Comparison of ENCODE assay signal across 7 mouse cellular contexts in genomic region chr10:74966850-74967451, GRCm38 (mm10). TPM values are rescaled to one million over a fixed set of nuclear protein-coding genes. Genes with fewer than 3 reads are reported as not detected.
DNase-seq lines count a peak whose midpoint lies in the region; ATAC-seq and TF ChIP-seq lines count a peak whose summit lies in the region.

Gnaz (plus strand) TSS chr10:74967177.

- peak within 1 kb of the TSS; percentile 52 for H3K9ac ChIP-seq in embryonic facial prominence, embryonic 11.5 days (replicated peaks; ENCODE audit: low read length)
- H3K9ac ChIP-seq in midbrain, embryonic 13.5 days (replicated peaks) = peak within 1 kb of the TSS; percentile 78

- whole genome bisulfite sequencing in embryonic facial prominence, embryonic 11.5 days = 0% methylated on average over 62 of the region's 83 CpGs
- WGBS in limb, embryonic 10.5 days = under 1% methylated on average over 79 of the region's 83 CpGs
- under 1% methylated on average over 80 of the region's 83 CpGs for WGBS in midbrain, embryonic 13.5 days
- WGBS in small intestine, adult 2 months = under 1% methylated on average over 82 of the region's 83 CpGs

- peak; percentile 97 for DNase-seq in adrenal gland, postnatal 25 days
- peak; percentile 98 for DNase-seq in embryonic facial prominence, embryonic 11.5 days (ENCODE audit: low spot score)
- peak; percentile 97 for DNase-seq in heart, adult 18-20 months
- peak; percentile 97 for DNase-seq in kidney, adult 18-20 months
- DNase-seq in limb, embryonic 10.5 days (ENCODE audit: low spot score) = peak; percentile 94

- H3K4me2 ChIP-seq in embryonic facial prominence, embryonic 11.5 days (ENCODE audit: low read depth, low read length) = peak within 1 kb of the TSS; percentile 99
- peak within 1 kb of the TSS; percentile 87 for H3K4me2 ChIP-seq in midbrain, embryonic 13.5 days (replicated peaks)

- TF ChIP-seq CTCF in small intestine, adult 2 months (IDR thresholded peaks at IDR 0.05; ENCODE audit: extremely low read depth, insufficient read length, insufficient replicate concordance, low read depth, low read length) = peak; percentile 29; the same call in 1 of the 2 replicates

- peaks cover 11% of the 10 kb centered on the region for H3K27me3 ChIP-seq in embryonic facial prominence, embryonic 11.5 days (ENCODE audit: control insufficient read depth, insufficient read depth, low read length)
- peaks cover 62% of the 10 kb centered on the region for H3K27me3 ChIP-seq in limb, embryonic 10.5 days (ENCODE audit: low read depth, poor library complexity, severe bottlenecking)
- peaks cover 19% of the 10 kb centered on the region; the same call in 1 of the 2 replicates for H3K27me3 ChIP-seq in midbrain, embryonic 13.5 days
- 0 out of 2 replicates have a peak, but pooled peaks cover 5% of the 10 kb centered on the region for H3K27me3 ChIP-seq in small intestine, adult 2 months (ENCODE audit: control insufficient read depth, insufficient read depth, low read length)

- H3K4me3 ChIP-seq in embryonic facial prominence, embryonic 11.5 days (ENCODE audit: low read depth, low read length) = peak within 1 kb of the TSS; percentile 58
- peak within 1 kb of the TSS; percentile 74 for H3K4me3 ChIP-seq in limb, embryonic 10.5 days
- H3K4me3 ChIP-seq in midbrain, embryonic 13.5 days (replicated peaks) = peak within 1 kb of the TSS; percentile 75
- peak within 1 kb of the TSS; percentile 63 for H3K4me3 ChIP-seq in small intestine, adult 2 months (ENCODE audit: low read depth, low read length)

- ATAC-seq in embryonic facial prominence, embryonic 11.5 days (replicated peaks; ENCODE audit: insufficient number of reproducible peaks, low FRiP score, low TSS enrichment, low read depth) = peak; percentile 96
- peak; percentile 97 for ATAC-seq in midbrain, embryonic 13.5 days

- peaks cover 3% of the 10 kb centered on the region for H3K4me1 ChIP-seq in embryonic facial prominence, embryonic 11.5 days (ENCODE audit: control insufficient read depth, insufficient read depth, low read length)
- H3K4me1 ChIP-seq in limb, embryonic 10.5 days = peaks cover 24% of the 10 kb centered on the region
- peaks cover 26% of the 10 kb centered on the region for H3K4me1 ChIP-seq in midbrain, embryonic 13.5 days (replicated peaks)
- H3K4me1 ChIP-seq in small intestine, adult 2 months (ENCODE audit: control insufficient read depth, insufficient read depth, insufficient read length, low read length) = 0 out of 2 replicates have a peak, but pooled peaks cover 2% of the 10 kb centered on the region

- H3K27ac ChIP-seq in embryonic facial prominence, embryonic 11.5 days (replicated peaks; ENCODE audit: low read depth, low read length) = no peak within 1 kb of the TSS
- peak within 1 kb of the TSS; percentile 72 for H3K27ac ChIP-seq in limb, embryonic 10.5 days
- peak within 1 kb of the TSS; percentile 63 for H3K27ac ChIP-seq in midbrain, embryonic 13.5 days
- no peak within 1 kb of the TSS for H3K27ac ChIP-seq in small intestine, adult 2 months (ENCODE audit: insufficient read depth, low read depth, low read length)

- TF ChIP-seq POLR2A in small intestine, adult 2 months (IDR thresholded peaks at IDR 0.05; ENCODE audit: low read depth, low read length) = no peak

- no peaks in the 10 kb centered on the region for H3K36me3 ChIP-seq in embryonic facial prominence, embryonic 11.5 days (replicated peaks; ENCODE audit: control insufficient read depth, insufficient read depth, low read depth, low read length)
- H3K36me3 ChIP-seq in limb, embryonic 10.5 days = no peaks in the 10 kb centered on the region
- no peaks in the 10 kb centered on the region for H3K36me3 ChIP-seq in midbrain, embryonic 13.5 days
- no peaks in the 10 kb centered on the region for H3K36me3 ChIP-seq in small intestine, adult 2 months (ENCODE audit: control insufficient read depth, insufficient read depth, low read length)

- no peaks in the 10 kb centered on the region for H3K9me3 ChIP-seq in embryonic facial prominence, embryonic 11.5 days (replicated peaks; ENCODE audit: control insufficient read depth, low read length)
- no peaks in the 10 kb centered on the region for H3K9me3 ChIP-seq in limb, embryonic 10.5 days (replicated peaks)
- no peaks in the 10 kb centered on the region for H3K9me3 ChIP-seq in midbrain, embryonic 13.5 days

RNA-seq across cellular contexts. Expression of gene Gnaz, which starts in this region (rescaled TPM):
- total RNA-seq in adrenal gland, postnatal 25 days (2021) = 2.4 and 3.5 TPM in 2 replicates
- polyA plus RNA-seq in embryonic facial prominence, embryonic 11.5 days (2014; fragmentation: Nextera tagmentation; extraction: Ambion mirVana) = 4.7 and 5.6 TPM in 2 replicates
- total RNA-seq in heart, adult 18-20 months (2021) = under 1 TPM; 0.33 to 0.57 TPM
- 2.6 and 3.4 TPM in 2 replicates for polyA plus RNA-seq in limb, embryonic 10.5 days (2016; fragmentation: Nextera tagmentation; extraction: Ambion mirVana)
- 39.6 and 42.5 TPM in 2 replicates for polyA plus RNA-seq in midbrain, embryonic 13.5 days (2015; fragmentation: Nextera tagmentation; extraction: Ambion mirVana)
- polyA plus RNA-seq in small intestine, adult 2 months (2012; rRNA removed) = 1.7 and 2.4 TPM in 2 replicates

Comparison
In these comparisons a context has a peak if more than half of its experiments do, and no peak if none do; other contexts are left out.
1. Peak in DNase-seq in heart, adult 18-20 months; RNA of the gene not detected or under 1 TPM.
2. H3K27ac ChIP-seq: peak in limb, embryonic 10.5 days (single experiment) and midbrain, embryonic 13.5 days (single experiment); none in embryonic facial prominence, embryonic 11.5 days (single experiment) and small intestine, adult 2 months (single experiment).
3. Peak in every context shown above with its lines, with median percentiles within 50 percentile points of each other: DNase-seq and H3K4me3 ChIP-seq.